21 mouse cellular contexts compared by ENCODE assay signal in the genomic region with DNA sequence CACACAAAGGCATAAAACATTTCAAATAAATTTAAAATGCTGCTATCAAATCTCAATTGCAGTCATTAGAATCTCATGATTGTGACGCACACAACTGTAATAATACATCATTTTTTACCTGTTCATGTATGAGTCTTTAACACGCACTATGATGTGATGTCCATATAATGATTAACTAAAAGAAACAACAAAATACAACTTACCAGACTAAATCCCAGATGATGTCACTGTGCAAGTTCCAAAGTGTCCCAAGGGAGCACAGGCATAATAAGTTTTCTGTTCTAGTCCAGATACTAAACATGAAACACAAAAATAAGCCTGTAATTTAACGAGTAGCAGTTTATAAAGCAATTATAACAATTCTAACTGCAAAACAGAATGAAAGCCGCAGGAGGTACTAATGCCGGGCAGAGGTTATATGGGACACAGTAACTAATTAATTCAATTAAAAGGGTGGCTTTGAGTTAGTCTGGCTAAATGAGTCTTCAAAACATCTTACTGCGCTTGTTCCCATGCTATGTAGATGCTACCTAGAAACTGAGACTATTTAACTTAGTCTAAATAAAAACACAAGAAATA.
"Had no signal": no experiment of that assay in that cellular context is flagged by ENCODE, and none has a peak within 500 bp of the region (broad histone marks: within the 10 kb centered on the region; RNA-seq: fewer than 3 reads in every experiment).

No protein-coding gene starts in this region.

- H3K9me3 ChIP-seq: limb, embryonic 12.5 days; limb, embryonic 15.5 days; lung, embryonic 15.5 days; neural tube, embryonic 12.5 days had no signal

- H3K36me3 ChIP-seq: limb, embryonic 12.5 days; limb, embryonic 15.5 days; lung, embryonic 15.5 days; neural tube, embryonic 12.5 days had no signal

- H3K27ac ChIP-seq: limb, embryonic 12.5 days; limb, embryonic 15.5 days; liver, embryonic 14.5 days; lung, embryonic 15.5 days; neural tube, embryonic 12.5 days; stomach, postnatal 0 days had no signal

- H3K4me2 ChIP-seq: limb, embryonic 12.5 days; limb, embryonic 15.5 days; lung, embryonic 15.5 days; midbrain, embryonic 11.5 days; neural tube, embryonic 12.5 days had no signal

- H3K4me3 ChIP-seq: limb, embryonic 12.5 days; limb, embryonic 15.5 days; lung, embryonic 15.5 days; neural tube, embryonic 12.5 days had no signal

- H3K27me3 ChIP-seq: limb, embryonic 12.5 days; limb, embryonic 15.5 days; lung, embryonic 15.5 days; neural tube, embryonic 12.5 days had no signal

- DNase-seq: kidney, adult 8-10 months; kidney, postnatal 25 days; left cerebral cortex, postnatal 4 days; lung, adult 18-20 months; lung, postnatal 10 days; lung, postnatal 36 days; midbrain, embryonic 14.5 days; right cerebral cortex, adult 18-20 months; right cerebral cortex, postnatal 14 days; right cerebral cortex, postnatal 4 days; thymus, adult 2 months; thymus, postnatal 14 days; thymus, postnatal 4 days had no signal

- H3K9ac ChIP-seq: limb, embryonic 12.5 days; limb, embryonic 15.5 days; liver, embryonic 14.5 days; lung, embryonic 15.5 days; neural tube, embryonic 12.5 days had no signal

- ATAC-seq: intestine, postnatal 0 days had no signal
